Mouse (Mus musculus) kidney, adult 2 months (tissue): ENCODE results near the gene Cers5. TPM values are rescaled to one million over a fixed set of nuclear protein-coding genes. Genes with fewer than 3 reads are reported as not detected.

Source experiments
- DNase-seq: peaks from one replicate; pipeline ENCODE4 v3.0.0; 2021
- H3K27ac ChIP-seq: fragments of 200-500 bp; 2 replicates; pipeline ENCODE4 v1.5.1; 2012; ENCODE audit warnings: low read depth, low read length, control low read depth, inconsistent platforms; ENCODE audit not compliant: insufficient read depth
- H3K27me3 ChIP-seq: fragments of 200-500 bp; replicated peaks from 2 replicates; pipeline ENCODE4 v1.6.1; 2012; ENCODE audit warnings: mild to moderate bottlenecking, moderate library complexity, low read length, inconsistent platforms; ENCODE audit not compliant: control insufficient read depth, insufficient read depth
- H3K36me3 ChIP-seq: fragments of 200-500 bp; 2 replicates; pipeline ENCODE4 v1.6.1; 2012; ENCODE audit warnings: mild to moderate bottlenecking, moderate library complexity, low read length, inconsistent platforms; ENCODE audit not compliant: control insufficient read depth, insufficient read depth
- H3K4me1 ChIP-seq: fragments of 200-500 bp; 2 replicates; pipeline ENCODE4 v1.6.1; 2011; ENCODE audit warnings: low read length; ENCODE audit not compliant: control insufficient read depth, insufficient read depth
- H3K4me3 ChIP-seq: fragments of 200-500 bp; 2 replicates; pipeline ENCODE4 v1.5.1; 2011; ENCODE audit warnings: mild to moderate bottlenecking, low read depth, low read length, control low read depth; ENCODE audit not compliant: insufficient read depth
- CTCF ChIP-seq: fragments of 200-500 bp; conservative IDR thresholded peaks from 2 replicates; pipeline ENCODE4 v1.5.1; 2011; ENCODE audit warnings: low read depth, mild to moderate bottlenecking, control low read depth, low read length, moderate library complexity, mixed read lengths; ENCODE audit not compliant: insufficient read depth, insufficient read length
- POLR2A ChIP-seq: fragments of 200-500 bp; IDR thresholded peaks from one replicate; pipeline ENCODE4 v1.6.1; 2011; ENCODE audit warnings: low read depth, low read length, control low read depth
- WGBS: fragments of 180-500 bp; shearing (Covaris S2); methylation state at CpG from one replicate; pipeline ENCODE4 v1.1.7; 2018; 5-methylcytosine and 5-hydroxymethylcytosine counted together
- polyA plus RNA-seq: library from polyadenylated mRNA; depleted of rRNA; stranded (reverse); fragments of >200 nt; gene quantifications from 2 replicates; pipeline ENCODE4 v1.2.3, GENCODE M21; 2012

Cers5 gene
- polyA plus RNA-seq, 1 experiment, result 28.7 TPM

GRCm38 (mm10) chr15:99713569-99713968 lies 59.1 kb downstream of the Cers5 start:
- H3K36me3 ChIP-seq, result no peaks in the 10 kb centered on the region; the same call in none of the 2 replicates
- no peak overlapping the region for H3K27ac ChIP-seq
- TF ChIP-seq CTCF (no peak), POLR2A (no peak)
- 67% methylated on average over 3 of the region's 3 CpGs for WGBS
- H3K4me1 ChIP-seq, result peaks cover 22% of the 10 kb centered on the region
- no peaks in the 10 kb centered on the region for H3K27me3 ChIP-seq
- DNase-seq, result no peak
- H3K4me3 ChIP-seq, result no peak overlapping the region

- Histone ChIP-seq H3K27me3 (no peaks in the 10 kb centered on the region), H3K4me1 (peaks cover 19% of the 10 kb centered on the region), H3K27ac (no peak overlapping the region), H3K36me3 (no peaks in the 10 kb centered on the region; the same call in none of the 2 replicates), H3K4me3 (no peak overlapping the region)
- 57% methylated on average over 13 of the region's 13 CpGs for WGBS
- TF ChIP-seq POLR2A (no peak), CTCF (no peak)
- DNase-seq, result no peak
Observed at GRCm38 (mm10) chr15:99712666-99713559, 59.8 kb downstream of the Cers5 start.

DNA sequence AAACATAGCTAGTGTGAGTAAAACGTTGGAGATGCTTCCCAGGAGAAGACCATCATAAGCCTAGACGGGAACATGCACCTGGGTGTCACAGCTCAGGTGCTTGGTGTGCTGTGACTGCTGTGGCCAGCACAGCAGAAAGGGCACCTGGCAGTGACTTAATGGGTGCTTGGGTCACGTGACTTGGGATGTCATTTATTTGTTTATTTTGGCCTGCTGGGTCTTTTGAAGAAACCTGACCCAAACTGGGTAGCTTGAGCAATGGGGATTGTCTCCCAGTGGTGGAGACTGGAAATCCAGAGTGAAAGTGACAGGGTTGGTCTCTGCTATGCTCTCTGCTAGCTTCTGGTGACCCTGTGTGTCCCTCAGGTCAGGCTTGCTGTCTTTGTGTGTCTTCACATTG lies 61.2 kb downstream of the Cers5 start:
- TF ChIP-seq CTCF (no peak), POLR2A (no peak)
- H3K27ac ChIP-seq, result no peak overlapping the region
- no peak for DNase-seq
- H3K4me3 ChIP-seq, result no peak overlapping the region
- no peaks in the 10 kb centered on the region for H3K27me3 ChIP-seq
- peaks cover 15% of the 10 kb centered on the region; the same call in 1 of the 2 replicates for H3K4me1 ChIP-seq
- H3K36me3 ChIP-seq, result peaks cover 3% of the 10 kb centered on the region
- 45% methylated on average over 3 of the region's 3 CpGs for WGBS

DNA sequence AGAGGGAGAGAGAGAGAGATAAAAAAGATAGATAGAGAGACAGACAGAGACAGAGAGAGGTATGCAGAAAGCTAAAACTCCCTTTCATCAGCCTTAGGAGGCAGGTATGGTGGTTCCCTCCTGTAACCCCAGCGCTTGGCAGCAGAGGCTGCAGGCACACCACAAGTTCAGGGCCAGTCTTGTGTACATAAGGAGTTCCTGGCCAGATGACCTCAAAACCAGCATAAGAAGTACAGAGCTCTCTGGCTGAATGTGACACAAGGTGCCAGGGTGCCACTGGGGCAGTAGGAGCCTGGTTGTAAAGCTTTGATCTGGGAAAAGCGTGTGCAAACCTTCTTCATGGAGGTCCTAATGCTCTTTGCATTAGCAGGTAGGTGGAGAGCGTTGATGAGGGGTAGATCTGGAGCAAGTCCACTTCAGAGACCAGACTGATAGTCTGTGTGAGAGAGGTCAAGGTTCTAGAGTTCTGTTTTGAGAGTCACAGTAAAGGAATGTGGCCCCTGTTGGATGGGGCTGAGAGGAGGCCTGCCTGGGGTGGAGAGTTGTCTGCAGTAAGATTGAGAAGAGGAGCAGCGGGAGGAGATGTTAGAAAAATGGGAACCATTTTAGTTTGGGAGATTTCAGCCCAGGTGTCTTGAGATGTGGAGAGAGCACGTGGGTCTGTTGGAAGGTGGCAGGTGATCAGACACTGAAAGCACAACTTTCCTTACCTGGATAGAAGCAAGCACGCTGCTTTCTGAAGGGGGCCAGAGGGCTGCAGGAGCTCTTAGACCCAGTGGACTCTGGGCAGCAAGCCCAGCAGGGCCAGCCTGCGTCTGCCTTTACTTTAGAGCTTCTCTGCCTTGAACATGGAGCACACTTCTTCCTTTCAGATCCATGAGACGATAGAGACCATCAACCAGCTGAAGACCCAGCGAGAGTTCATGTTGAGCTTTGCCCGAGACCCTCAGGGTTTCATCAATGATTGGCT lies 62.2 kb downstream of the Cers5 start:
- H3K4me3 ChIP-seq, result no peak overlapping the region
- H3K36me3 ChIP-seq, result peaks cover 3% of the 10 kb centered on the region
- H3K27me3 ChIP-seq, result no peaks in the 10 kb centered on the region
- WGBS, result 75% methylated on average over 10 of the region's 10 CpGs
- no peak for DNase-seq
- TF ChIP-seq CTCF, result no peak
- TF ChIP-seq POLR2A, result no peak
- H3K27ac ChIP-seq, result no peak overlapping the region
- H3K4me1 ChIP-seq, result peaks cover 6% of the 10 kb centered on the region; the same call in 1 of the 2 replicates

GRCm38 (mm10) chr15:99708176-99708575 lies 64.5 kb downstream of the Cers5 start:
- peaks cover 3% of the 10 kb centered on the region for H3K36me3 ChIP-seq

DNA sequence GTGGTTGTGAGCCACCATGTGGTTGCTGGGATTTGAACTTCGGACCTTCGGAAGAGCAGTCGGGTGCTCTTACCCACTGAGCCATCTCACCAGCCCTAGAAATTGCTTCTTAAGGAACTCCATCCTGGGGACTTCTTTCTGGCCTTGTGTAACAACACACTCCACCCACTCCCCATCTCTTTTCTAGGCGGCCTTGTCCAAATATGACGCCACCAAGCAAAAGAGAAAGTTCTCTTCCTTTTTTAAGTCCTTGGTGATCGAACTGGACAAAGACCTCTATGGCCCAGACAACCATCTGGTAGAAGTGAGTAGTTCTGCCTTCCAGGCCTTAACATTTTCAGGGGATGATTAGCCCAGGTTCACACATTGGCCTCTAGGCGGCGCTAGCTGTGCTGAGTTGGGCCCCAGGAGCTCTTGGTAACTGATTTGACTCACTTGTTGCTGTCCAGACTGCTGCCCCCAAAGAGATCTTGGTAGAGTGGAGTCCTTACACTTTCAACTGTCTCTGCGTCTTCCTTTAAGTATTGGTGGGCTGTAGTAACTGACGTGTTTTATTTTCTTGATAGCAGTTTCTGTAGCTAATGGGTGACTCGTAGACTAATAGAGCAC lies 67.1 kb downstream of the Cers5 start, which contains the start of gene Gm17349:
TSS of gene Gm17349 (minus strand) at position 51 of the 609 bp plus-strand sequence.
- H3K27me3 ChIP-seq, result no peaks in the 10 kb centered on the region
- DNase-seq, result peak; percentile 69
- WGBS, result 65% methylated on average over 11 of the region's 11 CpGs
- H3K4me3 ChIP-seq, result no peak within 1 kb of the TSS
- peak within 1 kb of the TSS; percentile 33; the same call in 1 of the 2 replicates for H3K27ac ChIP-seq
- peaks cover 3% of the 10 kb centered on the region for H3K36me3 ChIP-seq
- peaks cover 29% of the 10 kb centered on the region for H3K4me1 ChIP-seq
- TF ChIP-seq CTCF (peak; percentile 79), POLR2A (no peak)

More at GRCm38 (mm10) chr15:99708176-99708575, 64.5 kb downstream of the Cers5 start:
- H3K27ac ChIP-seq, result no peak overlapping the region
- WGBS, result 95% methylated on average over 13 of the region's 13 CpGs
- DNase-seq, result no peak
- peaks cover 16% of the 10 kb centered on the region for H3K4me1 ChIP-seq
- TF ChIP-seq CTCF, result no peak
- no peak for TF ChIP-seq POLR2A
- no peak overlapping the region for H3K4me3 ChIP-seq
- H3K27me3 ChIP-seq, result no peaks in the 10 kb centered on the region
